ENCODE assay signal across 9 mouse cellular contexts in genomic region chr12:70131042-70131675, GRCm38 (mm10). TPM values are rescaled to one million over a fixed set of nuclear protein-coding genes. Genes with fewer than 3 reads are reported as not detected.
A peak's percentile ranks its signal among the peaks of the same experiment; 100 is the strongest.
DNase-seq lines count a peak whose midpoint lies in the region; ATAC-seq and TF ChIP-seq lines count a peak whose summit lies in the region.
"Had no signal": no experiment of that assay in that cellular context is flagged by ENCODE, and none has a peak within 500 bp of the region (broad histone marks: within the 10 kb centered on the region; RNA-seq: fewer than 3 reads in every experiment).

No protein-coding gene starts in this region.

- peak; percentile 74 for ATAC-seq in forebrain, postnatal 0 days
- ATAC-seq in stomach, postnatal 0 days (ENCODE audit: low FRiP score, low TSS enrichment), result no peak
- ATAC-seq in liver, postnatal 0 days, result no peak

- no peaks in the 10 kb centered on the region for H3K36me3 ChIP-seq in forebrain, postnatal 0 days (ENCODE audit: insufficient read depth)
- H3K36me3 ChIP-seq in stomach, postnatal 0 days (ENCODE audit: control insufficient read depth, insufficient read depth, low read length), result no peaks in the 10 kb centered on the region
- no peaks in the 10 kb centered on the region for H3K36me3 ChIP-seq in liver, postnatal 0 days (replicated peaks; ENCODE audit: insufficient read depth, low read length)

- intact Hi-C loops in left cerebral cortex, postnatal 4 days (cut with DNase I), result no loop called here

- peaks cover 7% of the 10 kb centered on the region for H3K4me1 ChIP-seq in lung, adult 2 months (ENCODE audit: control insufficient read depth, insufficient read depth, low read length)
- no peaks in the 10 kb centered on the region for H3K4me1 ChIP-seq in forebrain, postnatal 0 days (ENCODE audit: insufficient read depth)
- no peaks in the 10 kb centered on the region for H3K4me1 ChIP-seq in stomach, postnatal 0 days (replicated peaks; ENCODE audit: control insufficient read depth, insufficient read depth)
- no peaks in the 10 kb centered on the region for H3K4me1 ChIP-seq in liver, postnatal 0 days (ENCODE audit: insufficient read depth)

- peak overlapping the region; percentile 26; the same call in 1 of the 2 replicates for H3K9ac ChIP-seq in forebrain, postnatal 0 days
- H3K9ac ChIP-seq in stomach, postnatal 0 days (ENCODE audit: low read length), result peak overlapping the region; percentile 57
- no peak overlapping the region for H3K9ac ChIP-seq in liver, postnatal 0 days (replicated peaks)

- peak overlapping the region; percentile 66 for H3K27ac ChIP-seq in forebrain, postnatal 0 days (ENCODE audit: low read depth, low read length)
- no peak overlapping the region for H3K27ac ChIP-seq in stomach, postnatal 0 days (replicated peaks)
- H3K27ac ChIP-seq in liver, postnatal 0 days (ENCODE audit: low read depth), result no peak overlapping the region

- no peaks in the 10 kb centered on the region for H3K9me3 ChIP-seq in forebrain, postnatal 0 days (ENCODE audit: low read length)
- H3K9me3 ChIP-seq in stomach, postnatal 0 days (ENCODE audit: control insufficient read depth, low read length), result no peaks in the 10 kb centered on the region
- no peaks in the 10 kb centered on the region for H3K9me3 ChIP-seq in liver, postnatal 0 days (ENCODE audit: low read length)

- peak overlapping the region; percentile 39 for H3K4me3 ChIP-seq in lung, adult 2 months (replicated peaks; ENCODE audit: extremely low read depth, low read depth, low read length)
- peak overlapping the region; percentile 9; the same call in 1 of the 2 replicates for H3K4me3 ChIP-seq in forebrain, postnatal 0 days (ENCODE audit: low read depth, low read length)
- peak overlapping the region; percentile 37 for H3K4me3 ChIP-seq in stomach, postnatal 0 days (ENCODE audit: low read depth, low read length)
- H3K4me3 ChIP-seq in liver, postnatal 0 days (ENCODE audit: low read depth, low read length), result no peak overlapping the region

- H3K27me3 ChIP-seq in forebrain, postnatal 0 days (ENCODE audit: insufficient read depth, low read length), result no peaks in the 10 kb centered on the region
- no peaks in the 10 kb centered on the region for H3K27me3 ChIP-seq in stomach, postnatal 0 days (ENCODE audit: control insufficient read depth, insufficient read depth, low read length)
- no peaks in the 10 kb centered on the region for H3K27me3 ChIP-seq in liver, postnatal 0 days (ENCODE audit: insufficient read depth, low read length)

- no peak for TF ChIP-seq CTCF in lung, adult 2 months (IDR thresholded peaks at IDR 0.05; ENCODE audit: insufficient read depth, low read length)
- TF ChIP-seq CTCF in forebrain, postnatal 0 days (IDR thresholded peaks at IDR 0.05; ENCODE audit: low read depth), result no peak
- no peak for TF ChIP-seq CTCF in stomach, postnatal 0 days (IDR thresholded peaks at IDR 0.05; ENCODE audit: low read depth)
- no peak for TF ChIP-seq CTCF in liver, postnatal 0 days (IDR thresholded peaks at IDR 0.05; ENCODE audit: low read depth)

- 49% methylated on average over 20 of the region's 20 CpGs for WGBS in lung, adult 2 months
- WGBS in forebrain, postnatal 0 days, result 31% methylated on average over 20 of the region's 20 CpGs
- WGBS in stomach, postnatal 0 days, result 33% methylated on average over 20 of the region's 20 CpGs
- WGBS in liver, postnatal 0 days (ENCODE audit: insufficient replicate concordance), result 51% methylated on average over 20 of the region's 20 CpGs

- peak; percentile 33 for DNase-seq in adrenal gland, postnatal 10 days
- DNase-seq in adrenal gland, adult 2 months, result no peak
- no peak for DNase-seq in lung, adult 2 months
- no peak for DNase-seq in lung, postnatal 4 days
- DNase-seq in forebrain, postnatal 0 days, result peak; percentile 73
- peak; percentile 55 for DNase-seq in left cerebral cortex, postnatal 4 days
- no peak for DNase-seq in stomach, postnatal 0 days (ENCODE audit: low spot score)
- no peak for DNase-seq in liver, postnatal 0 days

- no peak for TF ChIP-seq EP300 in stomach, postnatal 0 days (optimal IDR thresholded peaks at IDR 0.05)
- no peak for TF ChIP-seq EP300 in liver, postnatal 0 days (IDR thresholded peaks at IDR 0.05; ENCODE audit: low read depth)

- peak overlapping the region; percentile 35 for H3K4me2 ChIP-seq in forebrain, postnatal 0 days (ENCODE audit: low read depth)
- H3K4me2 ChIP-seq in stomach, postnatal 0 days (replicated peaks; ENCODE audit: low read depth), result peak overlapping the region; percentile 45
- no peak overlapping the region for H3K4me2 ChIP-seq in liver, postnatal 0 days (ENCODE audit: low read depth, low read length)

- TF ChIP-seq POLR2A in lung, adult 2 months (IDR thresholded peaks at IDR 0.05; ENCODE audit: borderline replicate concordance, extremely low read depth, low read depth, low read length), result no peak

RNA-seq across cellular contexts. Expression of gene Nin, which starts 17.6 kb away (rescaled TPM):
- total RNA-seq in adrenal gland, postnatal 10 days (2021), result 10 to 100 TPM; 29.5 to 38.3 TPM
- 10 to 100 TPM; 29.7 to 34.2 TPM for total RNA-seq in adrenal gland, adult 2 months (2021)
- polyA plus RNA-seq in adrenal gland, adult 2 months (2012; rRNA removed), result 9.1 and 9.6 TPM in 2 replicates
- 14.9 and 18.9 TPM in 2 replicates for polyA plus RNA-seq in lung, adult 2 months (2012; rRNA removed)
- total RNA-seq in forebrain, postnatal 0 days (2014; rRNA removed), result 28.4 and 36.9 TPM in 2 replicates
- polyA plus RNA-seq in forebrain, postnatal 0 days (2015; fragmentation: Nextera tagmentation; extraction: Ambion mirVana), result 5.6 and 8.5 TPM in 2 replicates
- 10 to 100 TPM; 86.3 to 88.1 TPM for total RNA-seq in left cerebral cortex, postnatal 4 days (2021)
- 2.8 and 3.6 TPM in 2 replicates for polyA plus RNA-seq in stomach, postnatal 0 days (2015; fragmentation: Nextera tagmentation; extraction: Ambion mirVana)
- polyA plus RNA-seq in liver, postnatal 0 days (2015; fragmentation: Nextera tagmentation; extraction: Ambion mirVana), result 1.9 and 2.9 TPM in 2 replicates

RNA-seq across cellular contexts. Expression of gene Abhd12b, which starts 22.8 kb away (rescaled TPM):
- total RNA-seq in adrenal gland, postnatal 10 days (2021), result not detected
- not detected for total RNA-seq in adrenal gland, adult 2 months (2021)
- polyA plus RNA-seq in adrenal gland, adult 2 months (2012; rRNA removed), result not detected in 2 replicates
- 0.11 and 0.19 TPM in 2 replicates for polyA plus RNA-seq in lung, adult 2 months (2012; rRNA removed)
- 0.08 TPM in 1 of 2 replicates, not detected in the other for total RNA-seq in forebrain, postnatal 0 days (2014; rRNA removed)
- 0.13 TPM in 1 of 2 replicates, not detected in the other for polyA plus RNA-seq in forebrain, postnatal 0 days (2015; fragmentation: Nextera tagmentation; extraction: Ambion mirVana)
- not detected for total RNA-seq in left cerebral cortex, postnatal 4 days (2021)
- polyA plus RNA-seq in stomach, postnatal 0 days (2015; fragmentation: Nextera tagmentation; extraction: Ambion mirVana), result 1.6 and 2.1 TPM in 2 replicates
- polyA plus RNA-seq in liver, postnatal 0 days (2015; fragmentation: Nextera tagmentation; extraction: Ambion mirVana), result not detected in 2 replicates
- total RNA-seq: layer of hippocampus, postnatal 25 days had no signal

Comparison
In these comparisons a context has a peak if more than half of its experiments do, and no peak if none do; other contexts are left out.
1. DNase-seq: peak in adrenal gland, postnatal 10 days (single experiment), forebrain, postnatal 0 days (single experiment) and left cerebral cortex, postnatal 4 days (single experiment); none in adrenal gland, adult 2 months (single experiment), lung, adult 2 months (single experiment), lung, postnatal 4 days (0 of 2), stomach, postnatal 0 days (single experiment) and liver, postnatal 0 days (single experiment).